Mouse (Mus musculus) retina, postnatal 7 days (tissue): Measurements from ENCODE around the gene Engase.

Source experiments
- DNase-seq: peaks from one replicate; pipeline ENCODE4 v3.0.0-alpha.2; 2012; ENCODE audit warnings: low read depth, low spot score

The Engase gene

GRCm38 (mm10) chr11:118486881-118487772, 10.5 kb downstream of the Engase start:
- DNase-seq: no peak

GRCm38 (mm10) chr11:118488191-118488906, 11.7 kb downstream of the Engase start:
- no peak for DNase-seq

- DNase-seq: no peak
Measured at GRCm38 (mm10) chr11:118488907-118489270, 12.3 kb downstream of the Engase start.

GRCm38 (mm10) chr11:118490566-118491218, 14.1 kb downstream of the Engase start:
- peak; percentile 62 for DNase-seq

GRCm38 (mm10) chr11:118491230-118491629, 14.6 kb downstream of the Engase start:
- DNase-seq: no peak

GRCm38 (mm10) chr11:118493458-118493857, 16.8 kb downstream of the Engase start:
- DNase-seq: no peak

GRCm38 (mm10) chr11:118494001-118494737, 17.5 kb downstream of the Engase start:
- no peak for DNase-seq

GRCm38 (mm10) chr11:118495065-118495464, 18.4 kb downstream of the Engase start:
- DNase-seq: no peak

- no peak for DNase-seq
Measured at GRCm38 (mm10) chr11:118496066-118496689, 19.5 kb downstream of the Engase start.

GRCm38 (mm10) chr11:118502990-118503389, 26.4 kb downstream of the Engase start:
- no peak for DNase-seq

- no peak for DNase-seq
Measured at GRCm38 (mm10) chr11:118503418-118504179, 27.0 kb downstream of the Engase start.

GRCm38 (mm10) chr11:118504180-118504454, 27.5 kb downstream of the Engase start:
- no peak for DNase-seq

GRCm38 (mm10) chr11:118507095-118507494, 30.5 kb downstream of the Engase start:
- DNase-seq: no peak

GRCm38 (mm10) chr11:118507904-118508303, 31.3 kb downstream of the Engase start:
- DNase-seq: peak; percentile 74

- no peak for DNase-seq
Measured at GRCm38 (mm10) chr11:118508341-118508740, 31.7 kb downstream of the Engase start.

- no peak for DNase-seq
Measured at GRCm38 (mm10) chr11:118511851-118512250, 35.2 kb downstream of the Engase start.

GRCm38 (mm10) chr11:118512257-118512910, 35.8 kb downstream of the Engase start:
- no peak for DNase-seq

- no peak for DNase-seq
Measured at GRCm38 (mm10) chr11:118517924-118518323, 41.3 kb downstream of the Engase start.

GRCm38 (mm10) chr11:118518743-118519142, 42.1 kb downstream of the Engase start:
- no peak for DNase-seq

- DNase-seq: no peak
Measured at GRCm38 (mm10) chr11:118520251-118520650, 43.6 kb downstream of the Engase start.
